Mouse (Mus musculus) spleen, adult 2 months (tissue): Measurements from ENCODE around the gene Pabpc4. TPM values are rescaled to one million over a fixed set of nuclear protein-coding genes. Genes with fewer than 3 reads are reported as not detected.
"Not testable (repeated sequence)": the region's sequence is repeated elsewhere in the genome, so short reads cannot be mapped to it uniquely, and the experiment has no call there.

Experiments used
- DNase-seq, 2 experiments: peaks; one replicate each; pipeline versions ENCODE4 v3.0.0 to v3.0.0-alpha.2; 2012 to 2021; ENCODE audit warnings: low spot score in 2 of 2, low read depth in 1 of 2
- H3K27ac ChIP-seq: fragments of 200-500 bp; 2 replicates; pipeline ENCODE4 v1.5.1; 2012; ENCODE audit warnings: low read length, inconsistent platforms; ENCODE audit not compliant: insufficient read depth
- H3K27me3 ChIP-seq: fragments of 200-500 bp; 2 replicates; pipeline ENCODE4 v1.6.1; 2012; ENCODE audit warnings: mild to moderate bottlenecking, moderate library complexity, low read length, inconsistent platforms; ENCODE audit not compliant: control insufficient read depth, insufficient read depth
- H3K36me3 ChIP-seq: fragments of 200-500 bp; 2 replicates; pipeline ENCODE4 v1.6.1; 2012; ENCODE audit warnings: mild to moderate bottlenecking, low read length, inconsistent platforms; ENCODE audit not compliant: control insufficient read depth, insufficient read depth
- H3K4me1 ChIP-seq: fragments of 200-500 bp; 2 replicates; pipeline ENCODE4 v1.6.1; 2011; ENCODE audit warnings: inconsistent platforms; ENCODE audit not compliant: control insufficient read depth, insufficient read depth, insufficient read length
- H3K4me3 ChIP-seq: fragments of 200-500 bp; 2 replicates; pipeline ENCODE4 v1.5.1; 2011; ENCODE audit warnings: mild to moderate bottlenecking, inconsistent platforms; ENCODE audit not compliant: insufficient read depth, insufficient read length; ENCODE audit errors: extremely low read depth
- CTCF ChIP-seq: fragments of 200-500 bp; IDR thresholded peaks from 2 replicates; pipeline ENCODE4 v1.5.1; 2011; ENCODE audit warnings: mild to moderate bottlenecking, inconsistent platforms; ENCODE audit not compliant: insufficient read depth, insufficient read length, insufficient replicate concordance; ENCODE audit errors: extremely low read depth
- POLR2A ChIP-seq: fragments of 200-500 bp; IDR thresholded peaks from 2 replicates; pipeline ENCODE4 v1.6.1; 2011; ENCODE audit warnings: low read depth, low read length, inconsistent platforms
- WGBS: fragments of 180-500 bp; shearing (Covaris S2); methylation state at CpG from one replicate; pipeline ENCODE4 v1.1.7; 2018; 5-methylcytosine and 5-hydroxymethylcytosine counted together
- polyA plus RNA-seq: library from polyadenylated mRNA; depleted of rRNA; stranded (reverse); fragments of >200 nt; gene quantifications from 2 replicates; pipeline ENCODE4 v1.2.3, GENCODE M21; 2012

Gene Pabpc4
- polyA plus RNA-seq, 1 experiment = 137 TPM

GRCm38 (mm10) chr4:123313010-123313409 lies 50.9 kb downstream of the Pabpc4 start:
- no peak overlapping the region for H3K4me3 ChIP-seq
- no peaks in the 10 kb centered on the region for H3K27me3 ChIP-seq
- no peak for DNase-seq
- H3K36me3 ChIP-seq = no peaks in the 10 kb centered on the region
- WGBS = 24% methylated on average over 6 of the region's 6 CpGs
- no peak overlapping the region for H3K27ac ChIP-seq
- TF ChIP-seq POLR2A = no peak
- TF ChIP-seq CTCF = no peak
- H3K4me1 ChIP-seq = peaks cover 2% of the 10 kb centered on the region; the same call in 1 of the 2 replicates

GRCm38 (mm10) chr4:123314497-123314896 lies 52.3 kb downstream of the Pabpc4 start:
- 87% methylated on average over 3 of the region's 3 CpGs for WGBS
- no peak for DNase-seq
- Histone ChIP-seq H3K27me3 (no peaks in the 10 kb centered on the region), H3K4me1 (peaks cover 2% of the 10 kb centered on the region; the same call in 1 of the 2 replicates), H3K27ac (no peak overlapping the region), H3K36me3 (no peaks in the 10 kb centered on the region), H3K4me3 (no peak overlapping the region)
- no peak for TF ChIP-seq CTCF
- no peak for TF ChIP-seq POLR2A

DNA sequence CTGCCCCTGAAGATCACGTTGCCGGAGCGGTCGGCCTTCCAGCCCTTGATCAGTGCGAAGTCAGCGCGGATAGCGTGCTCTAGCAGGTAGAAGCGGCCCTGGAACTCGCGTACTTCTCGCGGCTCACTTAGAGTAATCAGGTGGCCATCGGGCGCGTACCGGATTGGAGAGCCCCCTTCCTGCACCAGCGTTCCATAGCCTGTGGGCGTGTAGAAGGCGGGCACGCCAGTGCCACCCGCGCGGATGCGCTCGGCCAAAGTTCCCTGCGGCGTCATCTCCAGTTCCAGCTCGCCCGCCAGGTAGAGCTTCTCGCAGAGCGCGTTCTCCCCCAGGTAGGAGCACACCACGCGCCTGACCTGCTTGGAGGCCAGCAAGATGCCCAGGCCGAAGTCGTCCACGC lies 60.8 kb downstream of the Pabpc4 start:
- not testable (repeated sequence) for H3K4me3 ChIP-seq, H3K4me1 ChIP-seq
- WGBS = 40% methylated on average over 32 of the region's 38 CpGs

GRCm38 (mm10) chr4:123323534-123323933 lies 61.4 kb downstream of the Pabpc4 start, which contains the start of gene Oxct2a:
Gene Oxct2a (minus strand): TSS chr4:123323634.
- Histone ChIP-seq H3K36me3 (no peaks in the 10 kb centered on the region), H3K27ac (no peak within 1 kb of the TSS), H3K4me3 (no peak within 1 kb of the TSS), H3K4me1 (no peaks in the 10 kb centered on the region), H3K27me3 (0 out of 2 replicates have a peak, but pooled peaks cover 2% of the 10 kb centered on the region)
- DNase-seq = no peak
- 42% methylated on average over 13 of the region's 13 CpGs for WGBS
- no peak for TF ChIP-seq POLR2A
- no peak for TF ChIP-seq CTCF

More for the DNA sequence above, 60.8 kb downstream of the Pabpc4 start:
- not testable (repeated sequence) for H3K27me3 ChIP-seq, H3K36me3 ChIP-seq, H3K27ac ChIP-seq, DNase-seq

- TF ChIP-seq POLR2A = no peak
- no peak for TF ChIP-seq CTCF
- Histone ChIP-seq H3K4me1 (no peaks in the 10 kb centered on the region), H3K27ac (no peak overlapping the region), H3K36me3 (no peaks in the 10 kb centered on the region), H3K27me3 (0 out of 2 replicates have a peak, but pooled peaks cover 2% of the 10 kb centered on the region), H3K4me3 (no peak overlapping the region)
- 25% methylated on average over 3 of the region's 3 CpGs for WGBS
- DNase-seq = no peak
Observed at GRCm38 (mm10) chr4:123326087-123326486, 63.9 kb downstream of the Pabpc4 start.

- Histone ChIP-seq H3K4me3 (no peak overlapping the region), H3K4me1 (no peaks in the 10 kb centered on the region), H3K27me3 (0 out of 2 replicates have a peak, but pooled peaks cover 2% of the 10 kb centered on the region), H3K27ac (no peak overlapping the region), H3K36me3 (no peaks in the 10 kb centered on the region)
- TF ChIP-seq POLR2A (no peak), CTCF (no peak)
- no peak for DNase-seq
- 75% methylated on average over 3 of the region's 3 CpGs for WGBS
Observed at GRCm38 (mm10) chr4:123327630-123328029, 65.5 kb downstream of the Pabpc4 start.

DNA sequence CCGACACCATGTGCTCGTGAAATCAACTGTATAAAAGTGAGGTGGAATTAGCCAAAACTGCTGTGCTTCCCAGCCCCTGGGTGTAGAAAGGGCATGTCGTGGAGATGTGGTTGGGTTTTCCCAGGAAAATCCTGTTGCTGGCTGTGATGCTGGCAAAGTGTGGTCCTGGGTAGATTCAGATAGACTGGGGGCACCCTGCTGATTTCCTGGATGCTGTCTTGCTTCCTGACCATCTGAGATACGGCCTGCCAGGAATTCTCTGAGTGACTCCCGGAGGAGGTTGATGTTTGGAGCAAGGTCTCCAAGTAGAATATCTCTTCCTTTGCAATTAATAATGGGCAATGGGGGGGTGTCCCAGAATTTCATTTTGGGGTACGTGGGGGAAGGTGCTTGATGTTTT lies 66.8 kb downstream of the Pabpc4 start:
- Histone ChIP-seq H3K4me3 (no peak overlapping the region), H3K27me3 (no peaks in the 10 kb centered on the region), H3K36me3 (no peaks in the 10 kb centered on the region), H3K4me1 (no peaks in the 10 kb centered on the region), H3K27ac (no peak overlapping the region)
- TF ChIP-seq POLR2A = no peak
- TF ChIP-seq CTCF = no peak
- WGBS = 92% methylated on average over 6 of the region's 6 CpGs
- no peak for DNase-seq

- no peaks in the 10 kb centered on the region for H3K4me1 ChIP-seq
Observed at GRCm38 (mm10) chr4:123331326-123331725, 69.2 kb downstream of the Pabpc4 start.

GRCm38 (mm10) chr4:123331961-123332360 lies 69.8 kb downstream of the Pabpc4 start:
- not testable (repeated sequence) for H3K4me1 ChIP-seq, DNase-seq, H3K36me3 ChIP-seq, H3K27me3 ChIP-seq, H3K27ac ChIP-seq, H3K4me3 ChIP-seq
- WGBS = 88% methylated on average over 1 of the region's 1 CpGs

More at GRCm38 (mm10) chr4:123331326-123331725, 69.2 kb downstream of the Pabpc4 start:
- Histone ChIP-seq H3K27ac (no peak overlapping the region), H3K27me3 (no peaks in the 10 kb centered on the region), H3K4me3 (no peak overlapping the region), H3K36me3 (no peaks in the 10 kb centered on the region)
- no peak for DNase-seq
- 85% methylated on average over 5 of the region's 5 CpGs for WGBS
- TF ChIP-seq CTCF = no peak
- no peak for TF ChIP-seq POLR2A
